Mouse (Mus musculus) monocyte, adult 5-6 weeks (primary cell): ENCODE results near the gene Gm49416. TPM values are rescaled to one million over a fixed set of nuclear protein-coding genes. Genes with fewer than 3 reads are reported as not detected.
A peak's percentile ranks its signal among the peaks of the same experiment; 100 is the strongest.

ENCODE experiments used
- ATAC-seq: fragments of 153-309, 156-312 bp; replicated peaks from 2 replicates; pipeline ENCODE4 v1.8.0; 2017; ENCODE audit warnings: mild to moderate bottlenecking; ENCODE audit not compliant: low TSS enrichment, insufficient number of reproducible peaks, severe bottlenecking, poor library complexity, low FRiP score
- total RNA-seq: library from RNA; stranded (forward); fragments of 200-1000, 200-491, 200-594 nt; gene quantifications from 3 replicates; pipeline ENCODE4 v1.2.3, GENCODE M21; 2017

Gene Gm49416
- total RNA-seq, 1 experiment from 2014 or later: not detected

DNA sequence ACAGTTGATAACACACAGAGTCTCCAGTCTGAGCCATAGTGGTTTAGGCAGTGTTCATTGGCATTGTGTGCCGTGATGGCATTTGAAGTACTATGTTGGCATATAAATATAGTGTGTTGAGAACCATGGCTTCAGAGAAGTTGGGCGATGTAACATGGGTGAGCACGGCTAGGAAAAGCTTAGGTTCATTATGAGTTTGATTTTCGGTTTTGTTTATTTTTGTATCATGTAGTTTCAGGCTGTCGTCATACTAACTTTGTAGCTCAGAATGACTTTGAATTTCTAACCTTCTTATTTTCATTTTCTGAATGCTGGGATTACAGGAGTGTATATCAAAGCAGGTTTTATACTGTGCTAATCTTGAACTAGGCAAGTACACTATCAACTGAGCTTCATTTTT lies 14.7 kb downstream of the Gm49416 start:
- no peak for ATAC-seq

DNA sequence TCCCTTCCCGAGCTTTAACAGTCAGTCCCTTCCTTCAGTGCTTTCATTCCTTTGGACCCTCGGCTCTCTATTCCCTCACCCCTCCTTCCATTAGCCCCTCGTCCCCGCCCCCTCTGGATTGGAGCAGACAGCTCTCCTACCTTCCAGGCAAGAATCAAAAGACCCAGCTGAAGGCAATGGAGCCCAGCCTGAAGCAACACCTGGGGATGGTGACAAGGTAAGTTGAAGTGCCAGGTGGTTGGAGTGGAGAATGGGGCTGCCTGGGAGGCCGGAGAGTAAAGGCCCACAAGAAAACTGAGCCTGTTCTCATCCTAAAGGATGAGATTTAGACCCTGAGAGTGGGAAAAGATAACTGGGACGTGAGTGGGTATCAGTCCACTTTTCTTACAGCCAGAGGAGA lies 19.8 kb downstream of the Gm49416 start:
- no peak for ATAC-seq

DNA sequence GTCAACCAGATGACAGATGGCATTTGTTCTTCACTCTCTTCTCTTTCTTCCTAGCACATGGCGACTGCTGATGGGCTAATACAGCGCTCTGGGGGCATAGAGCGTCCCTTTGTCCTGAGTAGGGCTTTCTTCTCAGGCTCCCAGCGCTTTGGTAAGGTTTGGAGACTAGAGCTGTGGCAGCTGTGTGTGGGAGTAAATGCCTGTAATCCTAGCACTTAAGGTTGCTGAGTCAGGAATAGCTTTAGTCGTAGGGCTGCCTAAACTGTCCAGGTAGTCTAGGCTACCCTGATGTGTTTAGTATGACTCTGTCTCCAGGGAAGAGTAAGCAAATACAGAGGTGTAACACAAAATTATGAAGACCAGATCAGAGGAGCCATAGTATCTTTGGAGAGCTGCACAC lies 23.1 kb downstream of the Gm49416 start:
- no peak for ATAC-seq

DNA sequence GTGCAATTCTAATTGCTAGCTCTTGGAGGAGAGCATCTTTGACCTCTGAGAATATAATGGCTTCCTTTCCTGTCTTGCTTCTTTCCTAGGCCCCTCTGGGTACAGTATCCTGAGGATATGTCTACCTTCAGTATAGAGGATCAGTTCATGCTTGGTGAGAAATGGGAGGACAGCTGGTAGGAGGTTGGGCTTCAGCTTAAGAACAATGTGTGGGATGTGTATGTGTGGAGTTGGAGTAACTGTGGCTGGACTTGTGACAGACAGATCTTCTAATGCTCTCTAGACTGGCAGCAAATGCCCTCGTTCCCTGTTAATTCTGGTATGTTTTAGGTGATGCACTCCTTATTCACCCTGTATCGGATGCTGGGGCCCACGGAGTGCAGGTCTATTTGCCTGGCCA lies 25.5 kb downstream of the Gm49416 start:
- no peak for ATAC-seq

DNA sequence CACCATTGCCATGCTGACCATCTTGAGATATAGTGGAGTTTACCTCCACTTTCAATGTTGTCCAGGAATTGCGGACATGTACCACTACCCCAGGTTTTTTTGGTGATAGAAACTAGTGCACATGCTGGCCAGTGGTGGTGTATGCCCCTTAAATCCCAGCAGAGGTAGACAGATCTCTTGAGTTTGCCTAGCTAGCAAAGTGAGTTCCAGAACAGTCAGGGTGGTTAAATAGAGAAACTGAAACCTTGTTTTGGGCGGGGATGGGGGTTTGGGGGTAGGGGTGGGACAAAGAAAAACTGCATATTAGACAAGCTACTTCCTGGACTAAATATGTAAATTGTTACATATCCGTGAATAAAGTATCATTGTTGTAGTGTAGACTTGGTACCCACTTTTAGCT lies 30.3 kb downstream of the Gm49416 start:
- no peak for ATAC-seq

- ATAC-seq: no peak
Measured at GRCm38 (mm10) chr19:8919684-8920072, 31.0 kb downstream of the Gm49416 start.

GRCm38 (mm10) chr19:8920073-8920736 lies 31.5 kb downstream of the Gm49416 start, which contains the start of gene B3gat3:
TSS of gene B3gat3 (plus strand) at chr19:8920374.
- peak; percentile 96 for ATAC-seq

DNA sequence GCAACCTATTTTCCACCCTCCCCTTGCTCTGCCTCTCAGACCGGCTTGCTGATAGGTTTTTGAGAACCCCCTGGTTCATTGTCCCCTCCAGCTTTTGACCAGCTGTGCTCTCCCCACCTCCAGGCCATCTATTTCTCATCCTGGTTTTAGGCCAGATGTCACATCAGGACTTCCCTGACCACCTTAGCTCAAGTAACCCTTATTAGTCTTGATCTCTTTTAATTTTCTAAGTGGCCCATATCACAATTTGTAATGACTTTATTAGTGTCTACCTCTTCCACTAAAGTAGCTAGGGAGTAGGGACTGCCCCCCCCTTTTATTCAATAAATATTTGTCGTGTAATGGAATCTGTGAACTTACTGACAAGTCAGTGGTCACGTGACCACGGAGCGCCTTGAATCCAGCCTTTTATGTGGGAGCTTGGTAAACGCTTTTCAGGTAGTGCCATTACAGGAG lies 32.1 kb downstream of the Gm49416 start:
- ATAC-seq: no peak; the same call in 1 of the 2 replicates

- no peak for ATAC-seq
Measured at GRCm38 (mm10) chr19:8921741-8922140, 33.0 kb downstream of the Gm49416 start.

DNA sequence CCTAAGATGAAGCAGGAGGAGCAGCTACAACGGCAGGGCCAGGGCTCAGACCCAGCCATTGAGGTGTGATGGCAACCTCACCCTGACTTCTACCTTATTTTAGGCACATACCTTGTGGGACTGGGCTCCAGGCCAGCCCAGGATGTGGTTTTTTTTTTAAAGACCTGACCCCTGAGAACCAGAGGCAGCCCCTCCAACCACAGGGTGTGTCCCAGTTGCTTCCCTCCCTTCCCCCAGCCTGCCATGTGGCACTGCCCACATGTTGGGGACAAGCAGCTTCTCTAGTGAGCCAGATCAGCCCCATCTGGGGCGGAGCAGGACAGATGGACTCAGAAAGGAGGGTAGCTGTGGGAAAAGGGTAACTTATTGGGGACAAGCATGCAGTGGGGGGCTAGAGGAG lies 38.0 kb downstream of the Gm49416 start:
- no peak for ATAC-seq

DNA sequence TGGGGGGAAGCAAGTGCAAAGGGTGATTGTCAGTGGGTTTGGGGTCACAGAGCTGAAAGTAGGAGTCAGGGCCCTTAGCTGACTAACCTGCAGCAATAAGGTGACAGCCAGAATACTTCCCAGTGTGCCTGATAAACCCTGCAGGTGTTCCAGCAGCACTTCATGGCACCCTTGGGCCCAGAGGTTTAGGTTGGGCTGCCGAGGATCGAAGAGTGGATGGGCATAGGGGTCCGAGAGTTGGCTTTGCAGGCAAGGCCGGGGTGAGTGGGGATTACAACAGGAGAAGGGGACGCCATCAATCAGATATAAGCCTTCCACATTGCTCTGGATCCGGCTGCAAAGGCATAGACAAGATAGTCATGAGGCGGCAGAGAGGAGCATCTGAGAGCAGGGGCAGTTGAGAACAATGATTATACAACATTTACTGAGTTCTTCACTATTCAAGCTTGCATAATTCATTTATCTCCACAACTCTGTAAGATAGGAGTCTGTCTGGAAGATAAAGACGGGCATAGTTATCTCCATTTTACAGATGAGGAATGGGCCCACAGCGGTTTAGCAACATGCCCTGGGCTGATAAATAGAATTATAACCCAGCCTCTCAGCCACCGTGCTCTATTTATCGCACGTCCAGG lies 39.3 kb downstream of the Gm49416 start:
- no peak for ATAC-seq

GRCm38 (mm10) chr19:8928689-8929223 lies 40.0 kb downstream of the Gm49416 start:
- ATAC-seq: no peak; the same call in 1 of the 2 replicates

DNA sequence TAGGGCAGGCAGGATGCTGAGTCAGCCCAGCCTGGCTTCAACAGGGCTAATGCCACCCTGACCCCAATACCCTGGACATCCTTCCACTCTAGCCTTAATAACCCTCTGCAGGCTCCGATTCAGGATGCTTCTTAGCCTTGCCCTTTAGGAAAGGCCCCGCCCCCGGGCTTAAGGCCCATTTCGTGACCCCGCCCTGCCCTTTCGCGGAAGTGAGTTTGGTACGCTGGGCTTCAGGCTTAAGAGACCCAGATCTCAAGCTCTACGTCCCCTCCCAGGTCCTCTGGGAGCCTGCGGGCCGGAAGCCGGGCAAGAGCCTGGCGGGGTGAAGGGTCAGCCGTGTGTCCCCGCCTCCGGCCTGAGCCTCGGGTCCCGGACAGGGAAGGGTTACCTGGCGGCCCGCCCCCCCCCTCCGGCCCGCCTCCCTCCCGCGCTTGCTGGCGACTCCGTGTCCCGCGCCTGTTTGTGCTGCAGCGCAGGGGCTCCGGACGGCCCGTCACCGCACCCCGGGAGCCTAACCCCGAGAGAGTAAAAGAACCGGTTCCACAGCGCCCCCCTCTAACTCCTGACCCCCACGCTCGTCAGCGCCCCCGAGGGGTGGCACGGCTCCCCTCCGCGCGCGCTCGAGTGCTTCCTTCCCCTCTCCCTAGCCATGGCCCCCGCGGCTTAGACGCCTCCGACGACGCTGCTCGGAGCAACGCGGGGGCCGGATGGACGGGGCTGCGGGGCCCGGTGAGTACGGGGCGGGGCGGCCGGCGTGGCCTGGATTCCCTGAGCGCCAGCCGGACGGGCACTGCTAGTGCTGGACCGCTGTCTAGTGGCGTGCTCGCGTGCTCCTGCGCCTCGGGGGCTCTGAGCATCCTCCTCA lies 40.7 kb downstream of the Gm49416 start, which contains the start of the genes Rom1 and Eml3:
Rom1 (minus strand) TSS at position 133 of the 865 bp plus-strand sequence.
Eml3 (plus strand) TSS at position 329 of the 865 bp plus-strand sequence.
- peak; percentile 89 for ATAC-seq

- no peak for ATAC-seq
Measured at GRCm38 (mm10) chr19:8930117-8930516, 41.4 kb downstream of the Gm49416 start.

- ATAC-seq: no peak
Measured at GRCm38 (mm10) chr19:8930771-8931170, 42.0 kb downstream of the Gm49416 start.

- ATAC-seq: no peak
Measured at GRCm38 (mm10) chr19:8936736-8937135, 48.0 kb downstream of the Gm49416 start.

- no peak for ATAC-seq
Measured at GRCm38 (mm10) chr19:8940526-8941133, 51.9 kb downstream of the Gm49416 start.

DNA sequence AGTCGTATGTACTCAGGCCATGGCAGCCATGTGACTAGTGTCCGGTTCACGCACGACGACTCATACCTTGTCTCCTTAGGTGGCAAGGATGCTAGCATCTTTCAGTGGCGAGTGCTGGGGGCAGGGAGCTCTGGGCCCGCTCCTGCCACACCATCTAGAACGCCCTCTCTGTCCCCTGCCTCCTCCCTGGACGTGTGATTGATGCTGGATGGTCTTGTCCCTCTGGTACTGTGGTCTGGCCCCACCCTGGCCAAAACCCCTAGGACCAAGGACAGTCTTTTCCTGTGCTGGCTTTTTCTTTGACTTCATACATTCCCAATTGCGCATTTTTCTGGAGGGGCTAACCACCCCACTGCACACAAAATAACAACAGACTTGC lies 52.4 kb downstream of the Gm49416 start:
- no peak for ATAC-seq
